Mouse (Mus musculus) lung, adult 10 weeks (tissue): ENCODE measurements around the gene Cers6. TPM values are rescaled to one million over a fixed set of nuclear protein-coding genes. Genes with fewer than 3 reads are reported as not detected.

Source experiments
- polyA plus RNA-seq: library from polyadenylated mRNA; stranded (reverse); fragments of 350-450 nt; fragmentation: Illumina TruSeq; extraction: RNeasy Lipid Tissue Mini Kit (QIAGEN cat#74804); gene quantifications from one replicate; pipeline ENCODE4 v1.2.3, GENCODE M21; 2014; ENCODE audit warnings: low read depth, low replicate concordance; ENCODE audit not compliant: insufficient read depth

Gene Cers6
- polyA plus RNA-seq: 6.3 TPM

GRCm38 (mm10) chr2:68860904-68861685 lies at the start of gene Cers6:
Gene Cers6 (plus strand): TSS chr2:68861441.

GRCm38 (mm10) chr2:69135661-69136576 lies 274.7 kb downstream of the Cers6 start, which contains the start of gene Nostrin:
Gene Nostrin (plus strand): TSS chr2:69135800.

Other genes with a start within 250 kb of the Cers6 start
- gene 4932414N04Rik, start 205.0 kb upstream of the Cers6 start, polyA plus RNA-seq: not detected